Mouse (Mus musculus) liver, postnatal 0 days (tissue): ENCODE results near the gene Agbl5. TPM values are rescaled to one million over a fixed set of nuclear protein-coding genes. Genes with fewer than 3 reads are reported as not detected.
A peak's percentile ranks its signal among the peaks of the same experiment; 100 is the strongest.

Experiments
- ATAC-seq: fragments of 200-750 bp; cut with Nextera tagmentation; 2 replicates; pipeline ENCODE4 v1.8.0; 2017; ENCODE audit warnings: mild to moderate bottlenecking, moderate library complexity
- DNase-seq: peaks from one replicate; pipeline ENCODE4 v3.0.0-alpha.2; 2016
- H3K27ac ChIP-seq: fragments of 300-500 bp; sonication (generic); 2 replicates; pipeline ENCODE4 v1.5.1; 2014; ENCODE audit warnings: antibody characterized with exemption, moderate library complexity, mild to moderate bottlenecking, low read depth
- H3K27me3 ChIP-seq: fragments of 300-500 bp; sonication (generic); 2 replicates; pipeline ENCODE4 v1.6.1; 2014; ENCODE audit warnings: low read length, control low read depth, mixed read lengths; ENCODE audit not compliant: insufficient read depth
- H3K36me3 ChIP-seq: fragments of 300-500 bp; sonication (generic); replicated peaks from 2 replicates; pipeline ENCODE4 v1.6.1; 2014; ENCODE audit warnings: mild to moderate bottlenecking, control low read depth, low read length, moderate library complexity, mixed read lengths; ENCODE audit not compliant: insufficient read depth
- H3K4me1 ChIP-seq: fragments of 300-500 bp; sonication (generic); 2 replicates; pipeline ENCODE4 v1.6.1; 2014; ENCODE audit warnings: antibody characterized with exemption, mild to moderate bottlenecking, control low read depth; ENCODE audit not compliant: insufficient read depth
- H3K4me2 ChIP-seq: fragments of 300-500 bp; sonication (generic); 2 replicates; pipeline ENCODE4 v1.6.1; 2014; ENCODE audit warnings: low read depth, mild to moderate bottlenecking, low read length, moderate library complexity, mixed read lengths
- H3K4me3 ChIP-seq: fragments of 300-500 bp; sonication (generic); 2 replicates; pipeline ENCODE4 v1.5.1; 2014; ENCODE audit warnings: low read depth, low read length
- H3K9ac ChIP-seq: fragments of 300-500 bp; sonication (generic); replicated peaks from 2 replicates; pipeline ENCODE4 v1.6.1; 2014; ENCODE audit warnings: mild to moderate bottlenecking, moderate library complexity
- H3K9me3 ChIP-seq: fragments of 300-500 bp; sonication (generic); 2 replicates; pipeline ENCODE4 v1.6.1; 2016; ENCODE audit warnings: mild to moderate bottlenecking, control low read depth, low read length, mixed read lengths
- CTCF ChIP-seq: sonication (generic); IDR thresholded peaks from 2 replicates; pipeline ENCODE4 v1.5.1; 2016; ENCODE audit warnings: antibody characterized with exemption, low read depth
- EP300 ChIP-seq: IDR thresholded peaks from 2 replicates; pipeline ENCODE4 v1.6.1; 2016; ENCODE audit warnings: antibody characterized with exemption, low read depth, mild to moderate bottlenecking
- WGBS: fragments of 180-500 bp; shearing (Covaris S2); extraction: QIAGEN DNeasy Blood & Tissue Kit; methylation state at CpG from one replicate; pipeline ENCODE4 v1.1.7; 2014; ENCODE audit not compliant: insufficient replicate concordance; 5-methylcytosine and 5-hydroxymethylcytosine counted together
- polyA plus RNA-seq: library from polyadenylated mRNA; unstranded; fragments of >200 nt; fragmentation: Nextera tagmentation; extraction: Ambion mirVana; gene quantifications from 2 replicates; pipeline ENCODE4 v1.2.1, GENCODE M21; 2015

Agbl5 gene
- polyA plus RNA-seq, 1 experiment from 2014 or later: 3.2 TPM

GRCm38 (mm10) chr5:30886209-30886608 is 2.3 kb upstream of the Agbl5 start:
- Histone ChIP-seq H3K4me3 (no peak overlapping the region), H3K9me3 (no peaks in the 10 kb centered on the region), H3K27me3 (no peaks in the 10 kb centered on the region), H3K9ac (no peak overlapping the region), H3K36me3 (0 out of 2 replicates have a peak, but pooled peaks cover 2% of the 10 kb centered on the region), H3K27ac (peak overlapping the region; percentile 97; the same call in 1 of the 2 replicates), H3K4me1 (peaks cover 19% of the 10 kb centered on the region), H3K4me2 (peak overlapping the region; percentile 96)
- DNase-seq: no peak
- TF ChIP-seq CTCF (no peak), EP300 (no peak)
- WGBS: 60% methylated on average over 4 of the region's 4 CpGs
- ATAC-seq: no peak

- Histone ChIP-seq H3K27ac (peak overlapping the region; percentile 97), H3K27me3 (no peaks in the 10 kb centered on the region), H3K4me3 (peak overlapping the region; percentile 80), H3K9ac (peak overlapping the region; percentile 79), H3K9me3 (no peaks in the 10 kb centered on the region), H3K4me1 (peaks cover 19% of the 10 kb centered on the region), H3K4me2 (peak overlapping the region; percentile 96), H3K36me3 (0 out of 2 replicates have a peak, but pooled peaks cover 4% of the 10 kb centered on the region)
- ATAC-seq (no peak), DNase-seq (no peak)
- 31% methylated on average over 5 of the region's 5 CpGs for WGBS
- no peak for TF ChIP-seq EP300
- TF ChIP-seq CTCF: no peak
Measured at GRCm38 (mm10) chr5:30886731-30887130, 1.8 kb upstream of the Agbl5 start.

DNA sequence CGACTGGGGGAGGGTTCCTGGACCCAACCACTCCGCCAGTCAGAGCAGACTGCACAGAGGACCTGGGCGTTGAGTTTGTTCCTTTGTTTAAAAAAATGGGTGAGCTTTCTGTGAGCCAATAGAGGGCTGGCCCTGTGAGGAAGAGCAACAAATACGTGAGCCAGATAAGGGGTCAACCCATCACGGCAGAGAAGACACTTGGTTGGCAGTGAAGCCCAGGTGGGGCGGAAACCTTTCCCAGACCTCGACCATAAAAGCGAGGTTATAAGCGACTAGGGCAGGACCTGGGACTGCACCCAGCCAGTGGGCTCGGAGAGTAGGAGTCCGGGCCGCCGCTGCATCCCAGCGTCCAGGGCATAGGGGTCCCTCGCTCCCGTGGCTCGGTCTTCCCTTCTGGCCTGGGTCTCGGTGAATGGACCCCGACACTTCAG is 1.1 kb upstream of the Agbl5 start:
- Histone ChIP-seq H3K4me2 (peak overlapping the region; percentile 96), H3K4me3 (peak overlapping the region; percentile 80), H3K36me3 (peaks cover 11% of the 10 kb centered on the region; the same call in 1 of the 2 replicates), H3K9me3 (no peaks in the 10 kb centered on the region), H3K27me3 (no peaks in the 10 kb centered on the region), H3K4me1 (peaks cover 19% of the 10 kb centered on the region), H3K27ac (peak overlapping the region; percentile 97), H3K9ac (peak overlapping the region; percentile 79)
- 0% methylated on average over 19 of the region's 19 CpGs for WGBS
- DNase-seq (peak; percentile 82), ATAC-seq (peak; percentile 73)
- TF ChIP-seq EP300: no peak
- no peak for TF ChIP-seq CTCF

GRCm38 (mm10) chr5:30887858-30888336 is 597 bp upstream of the Agbl5 start:
- TF ChIP-seq CTCF: no peak
- TF ChIP-seq EP300: peak; percentile 27; the same call in 1 of the 2 replicates
- Histone ChIP-seq H3K9me3 (no peaks in the 10 kb centered on the region), H3K36me3 (peaks cover 16% of the 10 kb centered on the region), H3K4me3 (peak overlapping the region; percentile 80), H3K4me1 (peaks cover 19% of the 10 kb centered on the region), H3K27ac (peak overlapping the region; percentile 97), H3K4me2 (peak overlapping the region; percentile 96), H3K27me3 (no peaks in the 10 kb centered on the region), H3K9ac (peak overlapping the region; percentile 79)
- peak; percentile 93 for DNase-seq
- under 1% methylated on average over 28 of the region's 28 CpGs for WGBS
- peak; percentile 75 for ATAC-seq

DNA sequence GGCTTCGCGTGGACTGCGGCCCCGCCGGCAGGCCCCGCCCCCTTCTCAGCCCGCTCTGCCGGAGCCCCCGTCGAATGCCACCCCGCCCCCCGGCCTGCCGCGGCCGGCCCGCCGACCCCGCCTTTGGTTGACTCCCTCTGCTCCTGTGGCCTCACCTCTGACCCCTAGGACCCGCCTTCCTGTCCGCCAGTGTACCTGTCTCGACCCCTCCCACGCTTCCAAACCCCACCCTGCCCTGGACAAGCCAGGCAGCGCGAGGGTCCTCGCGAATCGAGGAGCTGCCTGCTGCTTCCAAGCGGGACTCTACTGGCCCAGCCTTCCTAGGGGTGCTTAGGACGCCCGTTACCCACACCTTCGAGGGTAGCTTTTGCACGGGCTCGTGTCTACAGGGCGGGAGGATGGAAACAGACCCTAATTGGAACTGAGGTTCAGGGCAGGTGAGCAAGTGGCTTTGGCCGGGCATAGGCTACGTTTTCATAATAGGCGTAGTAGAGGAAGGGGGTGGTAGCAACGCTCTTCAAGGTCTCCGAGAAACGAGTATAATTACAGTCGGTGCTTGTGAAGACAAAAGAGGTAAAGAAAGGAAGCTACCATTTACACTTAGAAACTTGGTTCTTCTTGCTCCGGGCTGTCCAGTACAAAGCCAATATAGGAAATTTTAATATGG is 727 bp downstream of the Agbl5 start:
- peak; percentile 16 for ATAC-seq
- DNase-seq: peak; percentile 84
- Histone ChIP-seq H3K4me3 (peak overlapping the region; percentile 80), H3K27ac (peak overlapping the region; percentile 97), H3K4me2 (peak overlapping the region; percentile 96), H3K9me3 (no peaks in the 10 kb centered on the region), H3K27me3 (no peaks in the 10 kb centered on the region), H3K36me3 (peaks cover 26% of the 10 kb centered on the region), H3K9ac (peak overlapping the region; percentile 80), H3K4me1 (peaks cover 19% of the 10 kb centered on the region)
- WGBS: under 1% methylated on average over 31 of the region's 42 CpGs
- TF ChIP-seq EP300 (no peak), CTCF (no peak)

- Histone ChIP-seq H3K4me3 (no peak overlapping the region), H3K4me2 (peak overlapping the region; percentile 96), H3K27ac (no peak overlapping the region), H3K9ac (0 out of 2 replicates have a peak overlapping the region, but pooled peaks have one; percentile 6), H3K27me3 (no peaks in the 10 kb centered on the region), H3K4me1 (peaks cover 19% of the 10 kb centered on the region), H3K9me3 (no peaks in the 10 kb centered on the region), H3K36me3 (peaks cover 37% of the 10 kb centered on the region)
- ATAC-seq (no peak), DNase-seq (no peak)
- WGBS: 68% methylated on average over 7 of the region's 7 CpGs
- TF ChIP-seq CTCF (no peak), EP300 (no peak)
Measured at GRCm38 (mm10) chr5:30890375-30890774, 1.9 kb downstream of the Agbl5 start.
